Mouse (Mus musculus) T-helper 2 cell (primary cell): ENCODE results near the gene Styxl1.

Experiments
- in situ Hi-C: fragments of 300-600 bp; cut with MboI, MseI; formaldehyde crosslinking; loops from one replicate; pipeline ENCODE4 v1.15.1; 2025; ENCODE audit warnings: high pct_unique_total_duplicates

Gene Styxl1

DNA sequence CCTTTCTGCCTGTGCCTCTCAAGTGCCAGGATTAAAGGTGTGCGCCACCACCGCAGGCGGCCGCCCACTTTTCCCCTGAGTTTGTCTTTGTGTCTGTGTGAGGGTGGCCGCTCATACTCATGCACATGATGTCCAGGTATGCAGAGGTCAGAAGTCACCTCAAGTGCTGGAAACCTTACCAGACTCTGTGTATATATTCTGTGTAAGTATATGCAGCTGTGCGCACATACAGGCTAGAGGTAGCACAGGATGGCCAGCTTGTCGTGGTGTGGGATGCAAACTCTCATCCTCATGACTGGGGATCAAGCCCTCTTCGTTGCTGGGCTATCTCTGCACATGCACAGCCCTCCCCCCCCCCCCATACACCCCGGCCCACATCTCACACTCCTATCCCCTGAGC is 50.3 kb downstream of the Styxl1 start:
- in situ Hi-C loops: no loop called here

DNA sequence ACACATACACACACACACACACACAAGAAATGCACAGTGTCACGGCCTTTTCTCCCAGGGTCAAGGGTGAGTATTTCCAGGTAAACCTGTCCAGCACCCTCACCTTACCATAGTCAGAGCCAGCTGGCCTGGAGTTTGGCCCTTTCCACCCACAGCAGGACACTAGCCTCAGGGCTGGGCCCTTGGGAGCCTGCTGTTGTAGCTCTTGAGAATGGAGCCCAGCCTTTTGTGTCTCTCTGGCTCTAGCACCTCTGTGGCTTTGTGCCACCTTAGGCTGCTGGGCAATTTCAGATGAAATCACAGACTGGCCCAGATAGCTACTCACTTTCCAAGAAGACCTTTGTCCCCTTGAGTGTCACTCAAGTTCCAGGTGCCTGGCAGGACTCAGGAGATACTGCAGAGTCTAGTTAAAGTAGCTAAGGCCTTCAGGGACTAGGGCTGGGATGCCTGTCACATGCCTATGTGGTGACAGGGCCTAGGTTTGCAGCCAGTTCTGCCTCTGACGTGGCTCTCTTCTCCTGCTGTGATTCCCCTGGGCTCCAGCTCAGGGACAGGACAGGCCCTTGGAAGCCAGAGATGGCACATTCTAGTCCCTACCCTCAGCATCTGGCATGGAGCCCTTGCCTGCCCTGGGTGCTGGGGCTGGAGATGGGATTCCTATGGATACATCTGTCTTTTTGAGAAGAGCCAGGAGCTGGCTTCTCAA is 51.4 kb downstream of the Styxl1 start:
- in situ Hi-C loops: no loop called here

DNA sequence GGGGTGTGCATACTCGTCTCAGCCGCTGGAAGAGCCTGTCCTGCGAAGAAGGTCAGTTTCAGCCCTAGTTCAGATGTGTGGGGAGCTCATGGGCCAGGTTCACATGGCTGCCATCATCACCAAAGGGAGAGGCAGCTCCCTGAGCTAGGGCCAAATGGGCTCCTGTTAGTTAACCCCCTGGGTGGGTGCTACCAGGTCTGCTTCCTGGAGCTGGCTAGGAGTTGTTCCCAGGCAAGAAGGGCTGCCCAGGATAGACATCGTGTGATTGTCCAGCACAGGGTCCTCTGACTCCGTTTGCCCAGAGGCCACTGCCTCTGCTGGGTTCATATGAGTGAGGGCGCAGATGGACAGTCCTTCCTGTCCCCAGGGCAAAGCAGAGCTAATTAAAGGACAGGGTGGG is 52.2 kb downstream of the Styxl1 start:
- in situ Hi-C loops: no loop called here

DNA sequence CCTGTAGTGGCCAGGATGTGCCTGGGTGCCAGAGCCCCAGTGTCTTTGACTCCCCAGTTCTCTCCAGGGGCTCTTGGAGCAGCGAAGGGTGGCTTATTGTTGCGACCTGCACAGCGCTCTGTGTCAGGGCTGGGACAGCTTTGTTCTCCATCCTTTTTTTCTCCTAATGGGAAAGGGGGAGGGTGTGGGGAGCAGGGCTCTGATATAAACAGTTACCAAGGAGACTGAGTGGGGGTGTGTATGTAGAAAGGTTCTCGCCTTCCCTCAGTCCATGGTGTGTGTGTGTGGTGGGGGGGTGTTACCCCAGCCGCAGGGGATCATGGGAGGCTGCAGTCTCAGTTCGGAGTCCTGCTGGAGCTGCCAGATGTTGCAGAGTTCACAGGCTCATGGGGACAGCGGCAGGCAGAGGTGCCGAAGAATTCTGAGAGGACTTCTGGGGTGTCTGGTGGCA is 52.8 kb downstream of the Styxl1 start:
- in situ Hi-C loops: no loop called here

DNA sequence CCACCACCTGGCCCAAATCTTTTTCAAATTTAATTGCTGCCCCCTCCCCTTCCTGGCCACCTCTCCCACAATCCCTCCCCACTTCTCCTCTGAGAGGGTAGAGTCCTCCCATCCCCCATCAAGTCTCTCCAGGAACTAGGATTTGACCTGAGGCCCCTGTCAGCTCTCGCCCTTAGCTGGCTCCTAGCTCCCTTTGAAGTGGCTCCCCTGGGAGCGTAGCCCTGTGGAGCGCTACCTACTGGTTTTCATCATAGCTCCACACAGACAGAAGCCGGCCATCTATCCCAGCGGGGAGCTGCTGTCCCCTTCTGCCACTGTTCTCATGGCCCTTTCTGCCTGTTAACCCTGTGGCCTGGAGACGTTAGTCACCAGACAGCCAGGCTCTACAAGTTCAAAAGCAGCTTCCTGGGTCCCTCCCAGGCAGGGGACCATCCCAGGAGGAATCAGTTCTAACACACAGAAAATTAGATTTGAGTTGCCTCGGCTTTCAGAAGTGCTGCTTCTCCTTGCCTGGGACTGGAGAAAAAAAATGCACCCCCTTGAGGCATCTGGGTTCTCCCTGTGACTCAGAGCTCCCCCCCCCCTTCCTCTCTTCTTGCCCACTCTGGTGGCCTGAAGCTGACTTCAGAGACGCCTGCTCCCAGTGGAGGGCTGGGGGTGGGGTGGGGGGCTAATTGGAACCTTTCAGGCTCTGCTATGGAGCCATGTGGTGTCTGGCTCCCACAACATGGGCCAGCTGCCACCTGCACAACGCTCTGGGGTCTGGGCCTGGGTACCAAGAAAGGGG is 53.5 kb downstream of the Styxl1 start:
- in situ Hi-C loops: no loop called here

DNA sequence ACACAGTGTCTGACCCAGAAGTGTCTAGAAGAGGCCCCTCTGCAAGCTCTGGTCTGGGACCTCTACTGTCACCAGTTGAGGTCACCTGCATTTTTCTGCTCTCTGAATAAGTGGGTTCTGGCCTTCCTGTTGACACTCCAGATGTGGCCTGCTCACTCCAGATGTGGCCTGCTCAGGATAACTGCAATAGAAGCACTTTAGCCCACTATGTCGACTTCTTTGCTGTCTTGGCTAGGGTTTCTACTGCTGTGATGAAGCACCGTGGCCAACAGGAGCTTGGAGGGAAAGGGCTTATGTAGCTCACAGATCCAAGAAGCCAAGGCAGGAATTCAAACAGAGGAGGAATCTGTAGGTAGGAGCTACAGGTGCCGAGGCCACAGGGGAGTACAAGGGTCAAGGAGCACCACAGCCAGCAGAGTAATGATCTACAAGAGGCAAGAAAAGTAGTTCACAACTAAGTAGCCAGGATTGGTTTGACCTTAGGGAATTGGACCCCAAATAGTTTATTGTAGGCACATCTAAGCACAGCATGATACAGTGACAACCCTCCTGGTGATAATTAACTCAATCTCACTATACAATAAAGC is 54.9 kb downstream of the Styxl1 start:
- in situ Hi-C loops: no loop called here

DNA sequence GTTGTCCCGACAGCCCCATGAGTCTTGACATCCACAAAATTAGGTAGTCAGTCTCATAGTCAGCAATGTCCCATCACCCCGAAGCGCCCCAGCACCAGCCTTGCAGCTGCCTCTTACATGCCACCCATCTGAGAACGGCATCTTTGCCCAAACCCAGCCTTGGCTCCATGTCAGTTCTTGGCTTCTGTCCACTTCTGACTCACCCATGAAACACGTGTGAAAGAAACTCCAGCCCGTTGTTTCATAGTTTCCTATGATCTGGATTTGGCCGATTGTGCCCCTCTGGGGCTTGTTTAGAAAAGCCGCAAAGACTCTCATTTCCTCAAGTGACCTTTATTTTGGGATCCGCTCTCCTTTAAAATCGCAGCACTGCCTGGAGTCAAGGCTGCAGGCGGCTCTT is 56.1 kb downstream of the Styxl1 start:
- in situ Hi-C loops: no loop called here

DNA sequence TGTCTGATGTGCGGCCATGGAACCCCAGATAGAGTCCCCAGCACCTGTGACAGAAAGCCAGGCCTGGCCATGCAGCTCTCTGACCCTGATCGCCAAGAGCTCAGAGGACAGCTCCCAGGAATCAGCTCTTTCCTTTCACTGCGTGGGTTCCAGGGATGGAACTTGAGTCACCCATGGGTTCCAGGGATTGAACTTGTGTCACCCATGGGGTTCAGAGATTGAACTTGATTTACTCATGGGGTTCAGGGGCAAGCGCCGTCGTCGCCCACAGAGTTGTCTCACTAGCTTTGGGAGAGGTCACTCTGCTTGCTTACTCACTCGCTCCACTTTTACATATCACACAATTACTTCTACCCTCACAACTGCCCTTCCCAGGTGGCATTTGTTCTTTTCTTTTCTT is 57.1 kb downstream of the Styxl1 start:
- in situ Hi-C loops: no loop called here

DNA sequence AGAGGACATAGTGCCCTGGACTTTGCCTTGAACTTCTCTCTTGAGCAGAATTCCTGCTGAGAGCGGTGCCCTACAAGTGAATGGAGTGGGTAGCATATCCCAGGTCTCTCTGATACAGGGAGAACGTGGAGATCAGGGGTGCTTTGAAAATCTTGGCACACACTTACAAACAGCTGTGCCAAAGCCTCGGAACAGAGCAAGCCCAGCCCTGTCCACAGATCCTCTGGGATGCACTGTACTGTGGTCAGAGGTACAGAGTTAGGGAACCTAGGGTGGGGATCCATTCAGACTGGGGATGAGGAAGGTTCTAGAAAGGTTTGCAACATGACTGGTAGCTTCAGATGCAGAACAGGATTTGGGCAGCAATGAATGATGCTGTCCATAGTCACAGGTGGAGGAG is 58.1 kb downstream of the Styxl1 start:
- in situ Hi-C loops: no loop called here

DNA sequence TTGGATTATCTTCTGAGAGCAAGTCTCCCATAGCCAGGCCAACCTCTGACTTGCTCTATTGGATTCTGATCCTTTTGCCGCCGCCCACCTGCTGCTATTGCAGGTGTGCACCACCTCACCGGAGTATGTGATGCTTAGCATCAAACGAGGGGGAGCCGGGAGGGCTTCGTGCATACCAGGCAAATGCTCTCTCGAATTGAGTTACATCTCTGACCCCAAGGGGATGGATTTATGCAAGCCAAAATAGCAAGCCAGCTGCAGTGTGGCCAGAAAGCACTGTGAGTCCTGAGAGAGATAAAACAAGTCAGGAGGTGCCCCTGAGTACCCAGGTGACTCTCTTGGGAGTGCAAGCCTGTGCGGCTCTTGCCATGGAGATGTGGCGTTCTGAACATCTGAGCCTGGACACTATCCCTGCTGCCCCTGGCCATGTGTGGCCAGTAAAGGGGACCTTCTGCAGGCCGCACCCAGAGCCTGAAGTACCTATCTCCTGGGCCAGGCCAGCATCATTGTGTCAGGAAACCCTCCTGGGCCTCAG is 58.5 kb downstream of the Styxl1 start:
- in situ Hi-C loops: no loop called here

DNA sequence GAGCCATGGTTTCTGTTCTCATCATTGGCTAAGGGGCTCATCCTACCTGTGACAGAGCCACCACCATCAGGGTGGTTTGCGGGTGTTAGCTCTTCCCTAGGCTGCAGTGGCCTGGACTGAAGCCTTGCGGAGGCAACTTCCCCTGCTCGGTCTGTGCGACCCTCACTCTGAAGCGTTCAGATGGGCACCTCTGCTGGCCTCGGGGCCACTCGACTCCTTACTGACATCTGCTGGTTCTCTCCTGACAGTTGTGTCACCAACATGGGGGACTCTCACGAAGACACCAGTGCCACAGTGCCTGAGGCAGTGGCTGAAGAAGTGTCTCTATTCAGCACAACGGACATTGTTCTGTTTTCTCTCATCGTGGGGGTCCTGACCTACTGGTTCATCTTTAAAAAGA is 62.6 kb downstream of the Styxl1 start:
- in situ Hi-C loops: no loop called here

DNA sequence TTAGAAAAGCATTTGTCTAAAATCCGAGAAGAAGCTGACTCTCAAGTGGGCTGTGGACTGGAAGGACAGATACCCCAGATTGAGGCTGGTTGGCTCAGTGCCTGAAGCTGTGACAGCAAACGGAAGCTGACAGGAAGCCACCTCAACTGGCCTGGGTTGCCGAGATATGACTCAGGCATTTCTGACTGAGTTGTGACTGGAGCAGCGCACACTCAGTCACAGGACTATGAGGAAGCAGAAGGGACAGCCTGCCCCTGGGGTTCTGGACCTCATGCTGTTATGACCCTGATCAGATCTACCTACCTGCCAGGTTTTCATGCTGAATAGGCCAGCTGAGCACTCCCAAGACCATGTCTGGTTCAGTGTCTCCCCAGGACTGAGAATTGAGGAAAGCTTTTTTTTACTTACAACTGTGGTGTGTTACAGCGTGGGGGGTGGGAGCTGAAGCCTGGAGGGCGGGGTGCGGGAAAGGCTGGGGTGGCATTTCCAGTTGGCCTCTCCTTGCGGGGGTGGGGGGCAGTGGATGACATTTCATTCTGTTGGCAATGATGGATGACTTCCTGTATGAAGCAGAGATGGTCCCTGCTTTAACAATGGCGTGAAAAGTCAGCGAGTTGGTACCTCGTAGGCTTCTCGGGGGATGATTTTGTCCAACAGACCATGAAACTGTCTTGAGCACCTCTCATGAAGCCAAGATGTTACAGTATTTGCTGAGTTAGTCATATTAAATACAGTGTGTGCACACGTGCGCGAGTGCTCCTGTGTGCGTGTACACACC is 64.6 kb downstream of the Styxl1 start:
- in situ Hi-C loops: no loop called here

DNA sequence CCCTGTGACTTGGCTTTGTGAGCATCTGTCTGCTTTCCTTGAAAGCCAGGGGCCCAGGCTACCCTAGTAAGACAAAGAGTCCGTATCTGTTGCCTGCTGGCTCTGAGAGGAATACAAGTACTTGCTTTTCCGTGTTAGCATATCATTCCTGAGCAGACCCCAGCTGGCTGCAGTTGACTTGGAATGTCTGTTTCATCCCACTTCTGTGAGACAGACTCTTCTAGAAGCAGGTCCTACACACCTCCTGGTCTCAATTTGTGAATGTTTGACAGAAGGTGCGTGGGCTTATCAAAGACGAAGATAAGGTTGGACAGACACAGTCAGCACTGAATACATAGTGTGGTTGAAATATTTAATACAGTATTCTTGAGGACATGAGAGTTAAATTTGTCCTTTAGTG is 65.4 kb downstream of the Styxl1 start:
- in situ Hi-C loops: no loop called here

DNA sequence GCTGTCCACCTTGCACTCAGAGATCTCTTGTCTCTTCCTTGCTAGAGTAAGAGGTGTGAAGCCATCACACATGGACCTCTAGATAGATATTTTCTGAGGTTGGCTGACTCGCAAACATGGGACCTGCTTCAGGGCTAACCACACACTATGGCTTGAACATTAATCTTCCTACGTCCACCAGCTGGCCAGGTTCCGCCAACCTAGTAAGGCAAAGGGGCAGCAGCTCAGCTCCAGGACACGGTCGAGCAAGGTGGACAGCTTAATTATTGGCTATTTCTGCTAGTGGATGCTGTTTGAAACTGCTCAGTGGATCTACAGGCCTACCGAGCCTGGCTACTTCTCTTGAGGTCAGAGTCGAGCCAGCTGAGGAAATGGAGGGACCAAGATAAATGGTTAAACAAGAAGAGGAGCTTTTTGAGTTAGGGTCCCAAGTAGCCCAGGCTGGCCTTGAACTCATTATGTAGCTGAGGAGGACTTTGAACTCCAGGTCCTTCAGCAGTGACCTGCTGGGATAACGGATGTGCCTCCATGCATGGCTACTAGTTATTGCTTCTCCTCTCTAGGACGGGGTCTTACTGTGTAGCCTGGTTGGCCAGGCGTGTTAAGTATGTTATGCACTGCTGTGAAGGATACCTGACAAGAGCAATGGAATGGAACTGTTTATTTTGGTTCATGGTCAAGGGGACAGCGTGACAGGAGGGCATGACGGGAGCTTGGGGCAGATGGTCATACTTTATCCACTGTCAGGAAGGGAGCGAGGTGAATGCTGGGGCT is 66.4 kb downstream of the Styxl1 start:
- in situ Hi-C loops: no loop called here

DNA sequence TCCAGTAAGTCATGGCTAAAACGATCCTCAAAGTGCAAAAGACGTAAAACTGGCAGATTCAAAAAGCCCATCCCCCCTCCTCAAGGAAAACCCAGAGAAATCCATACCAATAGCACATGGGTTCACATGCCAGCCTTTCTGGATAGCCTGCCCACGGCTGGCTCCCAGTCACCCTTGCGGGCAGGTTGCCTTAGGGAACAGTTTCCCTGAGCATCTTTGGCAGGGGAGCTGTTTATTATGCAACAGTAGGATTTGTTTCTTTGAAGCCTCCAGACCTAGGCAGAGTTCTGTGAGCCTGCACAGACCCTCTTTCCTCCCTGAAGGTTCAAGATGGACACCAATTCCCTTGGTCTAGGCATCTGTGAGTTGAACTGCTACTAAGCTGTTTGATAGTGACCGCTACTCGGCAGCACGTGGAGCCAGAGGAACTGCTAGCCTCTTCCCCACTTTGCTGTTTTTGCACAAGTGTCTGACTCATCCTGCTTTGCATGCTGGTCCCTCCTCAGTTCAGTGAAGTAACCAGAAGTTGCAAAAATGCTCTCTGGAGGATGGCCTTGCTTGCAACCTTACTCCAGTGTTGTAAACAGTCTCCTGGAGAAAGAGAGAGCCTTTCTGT is 67.5 kb downstream of the Styxl1 start:
- in situ Hi-C loops: no loop called here

DNA sequence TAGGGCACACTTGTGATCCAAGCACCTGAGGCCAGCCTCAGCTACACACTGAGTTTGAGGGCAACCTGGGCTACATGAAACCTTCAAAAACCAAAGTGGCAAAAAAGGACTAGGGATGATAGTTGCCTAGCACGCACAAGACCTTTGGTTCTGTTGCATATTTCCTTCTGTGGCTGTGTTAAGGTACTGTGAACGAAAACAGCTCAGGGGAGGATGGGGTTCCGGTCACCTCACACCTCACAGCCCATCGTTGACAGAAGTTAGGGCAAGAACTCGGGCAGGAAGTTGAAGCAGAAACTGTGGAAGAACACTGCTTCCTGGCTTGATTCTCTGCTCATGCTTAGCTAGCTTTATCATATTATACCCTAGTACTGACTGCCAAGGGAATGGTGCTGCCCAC is 68.5 kb downstream of the Styxl1 start:
- in situ Hi-C loops: no loop called here

DNA sequence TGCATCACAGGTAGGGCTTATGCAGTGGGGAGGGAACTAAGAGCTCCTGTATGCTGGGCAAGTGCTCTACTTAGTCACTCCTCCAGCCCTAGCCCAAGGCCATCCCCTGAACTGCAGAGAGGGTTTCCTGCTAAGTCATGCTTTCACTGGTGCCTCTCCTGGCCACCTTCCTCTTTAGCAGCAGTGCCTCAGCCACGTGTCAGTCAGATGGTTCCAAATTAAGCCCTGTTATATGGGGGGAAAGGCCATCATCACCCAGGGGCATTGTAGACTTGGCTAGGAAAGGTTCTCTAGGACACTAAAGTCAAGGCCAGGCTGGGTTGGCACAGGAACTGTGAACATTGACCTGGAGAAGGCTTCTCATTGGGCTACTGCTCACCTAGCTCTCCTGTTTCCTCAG is 70.3 kb downstream of the Styxl1 start:
- in situ Hi-C loops: no loop called here

DNA sequence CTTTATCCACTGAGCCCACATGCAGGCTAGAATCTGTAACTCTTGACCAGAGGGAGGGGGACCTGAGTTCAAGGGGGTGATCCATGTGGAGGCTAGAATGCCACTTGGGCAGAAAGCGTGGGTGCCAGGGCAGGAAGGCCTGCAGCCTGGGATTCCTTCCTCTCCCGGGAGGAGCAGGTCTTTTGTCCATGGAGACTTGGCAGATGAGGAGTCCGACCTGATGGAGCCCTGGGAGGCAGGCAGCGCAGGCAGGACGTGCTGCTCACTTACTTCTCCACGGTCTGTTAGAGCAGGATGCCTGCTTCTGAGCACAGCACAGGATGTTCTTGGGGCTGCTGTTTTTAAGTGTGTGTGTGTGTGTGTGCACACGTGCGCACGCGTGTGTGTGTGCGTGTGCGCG is 71.1 kb downstream of the Styxl1 start:
- in situ Hi-C loops: no loop called here

DNA sequence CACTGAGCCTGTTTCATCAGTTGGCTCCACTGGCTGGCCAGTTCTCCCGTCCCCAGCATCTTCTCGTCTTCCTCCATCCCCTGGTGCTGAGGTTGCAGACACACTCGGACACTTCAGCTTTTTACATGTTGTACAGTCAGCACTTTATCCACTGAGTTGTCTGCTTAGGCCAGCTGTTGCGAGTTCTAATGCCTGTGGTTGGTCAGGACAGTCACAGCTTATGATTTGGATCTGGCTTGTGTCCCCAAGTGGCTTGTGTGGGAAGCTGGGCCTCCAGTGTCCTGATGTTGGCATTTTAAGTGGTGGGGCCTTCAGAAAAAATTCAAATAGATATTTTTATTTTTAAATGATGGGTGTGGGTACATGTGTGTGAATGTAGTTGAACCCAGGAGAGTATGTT is 72.8 kb downstream of the Styxl1 start:
- in situ Hi-C loops: no loop called here

DNA sequence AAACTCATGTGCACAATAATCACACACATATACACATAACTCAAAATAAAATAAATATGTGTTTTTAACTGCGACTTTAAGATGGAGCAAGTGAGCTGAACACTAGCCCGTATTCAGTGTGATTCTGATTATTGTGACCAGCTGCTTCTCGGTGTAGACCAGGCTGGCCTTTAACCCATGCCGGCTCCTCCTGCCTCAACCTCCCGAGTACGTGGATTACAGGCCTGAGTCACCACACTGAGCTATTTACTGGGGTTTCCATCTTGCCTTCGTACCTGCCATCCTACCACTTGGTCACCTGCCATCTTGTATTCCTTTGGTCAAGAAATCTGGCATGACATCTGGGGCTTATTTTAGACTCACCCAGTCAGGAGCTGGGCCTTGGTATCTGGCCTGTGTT is 74.8 kb downstream of the Styxl1 start:
- in situ Hi-C loops: no loop called here
